Mouse (Mus musculus): Measurements from ENCODE around the gene Chn1. TPM values are rescaled to one million over a fixed set of nuclear protein-coding genes. Genes with fewer than 3 reads are reported as not detected.

Gene Chn1
- polyA plus RNA-seq (2017; shearing (Covaris generic)): not detected

DNA sequence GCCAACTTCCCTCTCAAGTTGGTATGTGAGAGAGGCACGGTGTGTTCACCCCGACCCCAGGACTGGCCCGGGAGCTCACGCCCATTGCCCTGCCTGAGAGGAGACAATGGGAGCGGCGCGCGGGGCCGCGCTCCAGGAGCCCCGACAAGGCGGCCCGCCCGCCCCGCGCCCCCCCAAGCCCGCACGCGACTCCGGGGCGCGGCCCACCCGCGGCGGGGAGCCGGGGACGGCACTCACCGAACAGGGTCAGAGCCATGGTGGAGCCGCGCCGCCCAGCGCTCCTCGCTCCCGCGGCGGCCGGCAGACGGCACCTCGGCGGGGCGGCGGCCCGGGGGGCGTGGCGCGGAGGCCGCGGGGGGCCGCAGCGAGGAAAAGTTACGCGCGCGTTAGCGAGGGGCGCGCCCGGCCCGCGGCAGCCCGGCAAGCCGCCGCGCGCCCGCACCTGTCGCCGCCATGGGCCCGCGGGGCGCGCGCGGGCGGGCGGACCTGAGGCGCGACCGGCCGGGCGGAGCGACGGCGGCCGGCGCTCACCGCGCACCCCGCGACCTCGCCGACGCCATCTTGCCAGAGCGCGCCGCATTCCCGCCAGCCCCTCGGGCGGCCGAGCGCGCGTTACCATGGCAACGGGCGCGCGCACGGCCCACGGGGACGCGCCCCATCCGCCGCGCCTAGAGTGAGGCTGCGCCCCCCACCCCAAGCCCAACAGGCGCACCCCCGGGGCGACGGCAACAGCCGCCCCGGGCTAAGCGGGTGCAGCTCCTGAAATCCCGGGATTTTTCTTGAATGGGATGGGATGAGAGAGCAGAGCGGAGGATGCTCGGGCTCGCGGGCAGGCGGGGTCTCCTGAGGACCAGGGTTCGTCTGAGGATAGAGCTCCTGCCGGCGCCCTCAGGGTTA is at the start of gene Chn1:
Chn1 (minus strand) TSS at position 561 of the 897 bp plus-strand sequence.

DNA sequence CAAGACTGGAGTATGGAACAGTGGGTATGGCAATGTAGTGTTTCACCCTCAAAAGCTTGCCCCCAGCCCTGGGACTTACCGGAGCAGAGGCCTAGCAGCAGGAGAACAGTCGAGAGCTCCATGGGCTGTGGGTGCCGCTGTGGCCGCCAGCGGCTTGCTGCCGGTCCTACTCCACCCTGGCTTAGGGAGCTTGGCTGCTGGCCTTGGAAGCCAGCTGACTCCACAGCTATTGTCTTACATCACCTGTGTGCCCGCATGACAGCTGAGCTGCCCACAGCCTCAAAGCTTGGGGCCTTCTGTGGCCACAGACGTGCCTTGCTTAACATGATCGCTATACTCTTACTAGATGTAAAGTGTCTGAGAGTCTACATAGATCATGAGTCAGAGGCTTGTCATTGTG is 195.0 kb downstream of the Chn1 start, which contains the start of gene Chrna1:
Chrna1 (minus strand) TSS at position 173 of the 400 bp plus-strand sequence.

Other genes with a start within 250 kb of the Chn1 start
- 106 TPM for gene Wipf1, start 245.6 kb downstream of the Chn1 start, polyA plus RNA-seq (2017; shearing (Covaris generic))
- not detected for gene Chrna1, start 195.0 kb downstream of the Chn1 start, polyA plus RNA-seq (2017; shearing (Covaris generic))
- 82.1 TPM for gene Atf2, start 117.3 kb upstream of the Chn1 start, polyA plus RNA-seq (2017; shearing (Covaris generic))
- 612 TPM for gene Atp5g3, start 136.0 kb upstream of the Chn1 start, polyA plus RNA-seq (2017; shearing (Covaris generic))